Mouse (Mus musculus): ENCODE measurements at regions not wholly inside any gene's neighbourhood (a gene's known extent, or its start where the extent isn't known, plus 50 kb on each side); places are given as distances from the start of the nearest gene placed in this dataset.

- H3K27me3 ChIP-seq (ENCODE audit: control insufficient read depth, insufficient read depth, low read length) = no peaks in the 10 kb centered on the region
- H3K4me3 ChIP-seq (ENCODE audit: low read depth, low read length) = no peak overlapping the region
- H3K36me3 ChIP-seq (ENCODE audit: control insufficient read depth, insufficient read depth, low read length) = no peaks in the 10 kb centered on the region
- H3K4me1 ChIP-seq (ENCODE audit: control insufficient read depth, insufficient read depth, insufficient read length, low read length) = no peaks in the 10 kb centered on the region
- TF ChIP-seq POLR2A (IDR thresholded peaks at IDR 0.05; ENCODE audit: low read depth, low read length) (no peak), CTCF (IDR thresholded peaks at IDR 0.05; ENCODE audit: extremely low read depth, insufficient read length, insufficient replicate concordance, low read depth, low read length) (no peak)
- H3K27ac ChIP-seq (ENCODE audit: insufficient read depth, low read depth, low read length) = no peak overlapping the region
- WGBS = 51% methylated on average over 6 of the region's 6 CpGs
Measured at GRCm38 (mm10) chr8:90011682-90012409, 336.3 kb downstream of the Tox3 start.

- Histone ChIP-seq H3K36me3 (ENCODE audit: control insufficient read depth, insufficient read depth, low read length) (no peaks in the 10 kb centered on the region), H3K27me3 (ENCODE audit: control insufficient read depth, insufficient read depth, low read length) (no peaks in the 10 kb centered on the region), H3K4me3 (ENCODE audit: low read depth, low read length) (no peak overlapping the region), H3K27ac (ENCODE audit: insufficient read depth, low read depth, low read length) (no peak overlapping the region), H3K4me1 (ENCODE audit: control insufficient read depth, insufficient read depth, insufficient read length, low read length) (no peaks in the 10 kb centered on the region)
- 44% methylated on average over 1 of the region's 1 CpGs for WGBS
- TF ChIP-seq CTCF (IDR thresholded peaks at IDR 0.05; ENCODE audit: extremely low read depth, insufficient read length, insufficient replicate concordance, low read depth, low read length) (no peak), POLR2A (IDR thresholded peaks at IDR 0.05; ENCODE audit: low read depth, low read length) (no peak)
Measured at GRCm38 (mm10) chr8:90009431-90009830, 338.7 kb downstream of the Tox3 start.

GRCm38 (mm10) chr8:90000899-90001640 lies 347.1 kb downstream of the Tox3 start:
- Histone ChIP-seq H3K4me3 (ENCODE audit: low read depth, low read length) (no peak overlapping the region), H3K4me1 (ENCODE audit: control insufficient read depth, insufficient read depth, insufficient read length, low read length) (no peaks in the 10 kb centered on the region), H3K27me3 (ENCODE audit: control insufficient read depth, insufficient read depth, low read length) (no peaks in the 10 kb centered on the region), H3K36me3 (ENCODE audit: control insufficient read depth, insufficient read depth, low read length) (no peaks in the 10 kb centered on the region), H3K27ac (ENCODE audit: insufficient read depth, low read depth, low read length) (no peak overlapping the region)
- peak; percentile 79; the same call in 1 of the 2 replicates for TF ChIP-seq CTCF (IDR thresholded peaks at IDR 0.05; ENCODE audit: extremely low read depth, insufficient read length, insufficient replicate concordance, low read depth, low read length)
- no peak for TF ChIP-seq POLR2A (IDR thresholded peaks at IDR 0.05; ENCODE audit: low read depth, low read length)
- WGBS = 41% methylated on average over 15 of the region's 15 CpGs

- Histone ChIP-seq H3K36me3 (ENCODE audit: control insufficient read depth, insufficient read depth, low read length) (no peaks in the 10 kb centered on the region), H3K4me1 (ENCODE audit: control insufficient read depth, insufficient read depth, insufficient read length, low read length) (no peaks in the 10 kb centered on the region), H3K4me3 (ENCODE audit: low read depth, low read length) (no peak overlapping the region), H3K27ac (ENCODE audit: insufficient read depth, low read depth, low read length) (no peak overlapping the region), H3K27me3 (ENCODE audit: control insufficient read depth, insufficient read depth, low read length) (no peaks in the 10 kb centered on the region)
- TF ChIP-seq POLR2A (IDR thresholded peaks at IDR 0.05; ENCODE audit: low read depth, low read length) (no peak), CTCF (IDR thresholded peaks at IDR 0.05; ENCODE audit: extremely low read depth, insufficient read length, insufficient replicate concordance, low read depth, low read length) (no peak)
- WGBS = 84% methylated on average over 4 of the region's 4 CpGs
Measured at GRCm38 (mm10) chr8:89993743-89994142, 354.4 kb downstream of the Tox3 start.

GRCm38 (mm10) chr8:89983859-89984258 lies 364.3 kb downstream of the Tox3 start:
- no peaks in the 10 kb centered on the region for H3K27me3 ChIP-seq (ENCODE audit: control insufficient read depth, insufficient read depth, low read length)
- H3K36me3 ChIP-seq (ENCODE audit: control insufficient read depth, insufficient read depth, low read length) = no peaks in the 10 kb centered on the region
- 76% methylated on average over 2 of the region's 2 CpGs for WGBS
- no peak overlapping the region for H3K4me3 ChIP-seq (ENCODE audit: low read depth, low read length)
- TF ChIP-seq POLR2A (IDR thresholded peaks at IDR 0.05; ENCODE audit: low read depth, low read length) = no peak
- no peak for TF ChIP-seq CTCF (IDR thresholded peaks at IDR 0.05; ENCODE audit: extremely low read depth, insufficient read length, insufficient replicate concordance, low read depth, low read length)
- no peak overlapping the region for H3K27ac ChIP-seq (ENCODE audit: insufficient read depth, low read depth, low read length)
- no peaks in the 10 kb centered on the region for H3K4me1 ChIP-seq (ENCODE audit: control insufficient read depth, insufficient read depth, insufficient read length, low read length)

- TF ChIP-seq CTCF (IDR thresholded peaks at IDR 0.05; ENCODE audit: extremely low read depth, insufficient read length, insufficient replicate concordance, low read depth, low read length) (no peak), POLR2A (IDR thresholded peaks at IDR 0.05; ENCODE audit: low read depth, low read length) (no peak)
- WGBS = 63% methylated on average over 2 of the region's 2 CpGs
- Histone ChIP-seq H3K27ac (ENCODE audit: insufficient read depth, low read depth, low read length) (no peak overlapping the region), H3K4me1 (ENCODE audit: control insufficient read depth, insufficient read depth, insufficient read length, low read length) (no peaks in the 10 kb centered on the region), H3K4me3 (ENCODE audit: low read depth, low read length) (no peak overlapping the region), H3K36me3 (ENCODE audit: control insufficient read depth, insufficient read depth, low read length) (no peaks in the 10 kb centered on the region), H3K27me3 (ENCODE audit: control insufficient read depth, insufficient read depth, low read length) (no peaks in the 10 kb centered on the region)
Measured at GRCm38 (mm10) chr8:89982551-89982950, 365.6 kb downstream of the Tox3 start.

GRCm38 (mm10) chr8:89981320-89981719 lies 366.8 kb downstream of the Tox3 start:
- no peaks in the 10 kb centered on the region for H3K27me3 ChIP-seq (ENCODE audit: control insufficient read depth, insufficient read depth, low read length)
- no peaks in the 10 kb centered on the region for H3K36me3 ChIP-seq (ENCODE audit: control insufficient read depth, insufficient read depth, low read length)
- no peaks in the 10 kb centered on the region for H3K4me1 ChIP-seq (ENCODE audit: control insufficient read depth, insufficient read depth, insufficient read length, low read length)
- no peak overlapping the region for H3K27ac ChIP-seq (ENCODE audit: insufficient read depth, low read depth, low read length)
- TF ChIP-seq CTCF (IDR thresholded peaks at IDR 0.05; ENCODE audit: extremely low read depth, insufficient read length, insufficient replicate concordance, low read depth, low read length) (no peak), POLR2A (IDR thresholded peaks at IDR 0.05; ENCODE audit: low read depth, low read length) (no peak)
- no peak overlapping the region for H3K4me3 ChIP-seq (ENCODE audit: low read depth, low read length)
- WGBS = 63% methylated on average over 2 of the region's 2 CpGs

Measured in small intestine, adult 2 months (tissue).